Mouse (Mus musculus): ENCODE results near the gene Piwil1. TPM values are rescaled to one million over a fixed set of nuclear protein-coding genes. Genes with fewer than 3 reads are reported as not detected.
A peak's percentile ranks its signal among the peaks of the same experiment; 100 is the strongest.

The Piwil1 gene
- polyA plus RNA-seq, 1 experiment from 2014 or later = not detected

DNA sequence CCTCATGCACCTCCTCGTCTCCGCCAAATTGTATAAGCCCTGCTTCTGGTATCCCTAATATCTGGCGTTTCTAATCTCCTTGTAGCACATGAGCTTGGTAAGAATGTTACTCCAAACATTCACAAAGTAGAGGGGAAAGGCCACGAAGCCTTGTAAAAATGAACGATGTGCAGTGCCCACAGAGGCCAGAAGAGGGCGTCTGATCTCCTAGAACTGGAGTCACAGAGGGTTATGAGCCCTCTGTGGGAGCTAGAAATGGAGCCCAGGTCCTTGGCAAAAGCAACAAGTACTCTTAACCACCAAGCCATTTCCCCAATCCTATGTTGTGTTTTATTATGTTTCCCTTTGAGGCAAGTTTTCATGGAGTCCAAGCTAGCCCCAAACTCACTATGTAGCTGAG is 8.2 kb upstream of the Piwil1 start:
- DNase-seq = no peak
- no peak overlapping the region for H3K27ac ChIP-seq (ENCODE audit: low read depth)
- no peaks in the 10 kb centered on the region for H3K9me3 ChIP-seq (ENCODE audit: low read depth, low read length)
- H3K4me1 ChIP-seq (ENCODE audit: insufficient read depth) = no peaks in the 10 kb centered on the region
- no peaks in the 10 kb centered on the region for H3K27me3 ChIP-seq (ENCODE audit: insufficient read depth, low read length)
- TF ChIP-seq CTCF (IDR thresholded peaks at IDR 0.05; ENCODE audit: low read depth) = peak; percentile 16; the same call in 1 of the 2 replicates
- WGBS = 57% methylated on average over 6 of the region's 6 CpGs
- no peaks in the 10 kb centered on the region for H3K36me3 ChIP-seq (ENCODE audit: insufficient read depth)
- no peak overlapping the region for H3K4me3 ChIP-seq (ENCODE audit: low read depth, low read length)
- H3K9ac ChIP-seq = no peak overlapping the region
- no peak overlapping the region for H3K4me2 ChIP-seq
- ATAC-seq (ENCODE audit: insufficient read depth) = no peak

DNA sequence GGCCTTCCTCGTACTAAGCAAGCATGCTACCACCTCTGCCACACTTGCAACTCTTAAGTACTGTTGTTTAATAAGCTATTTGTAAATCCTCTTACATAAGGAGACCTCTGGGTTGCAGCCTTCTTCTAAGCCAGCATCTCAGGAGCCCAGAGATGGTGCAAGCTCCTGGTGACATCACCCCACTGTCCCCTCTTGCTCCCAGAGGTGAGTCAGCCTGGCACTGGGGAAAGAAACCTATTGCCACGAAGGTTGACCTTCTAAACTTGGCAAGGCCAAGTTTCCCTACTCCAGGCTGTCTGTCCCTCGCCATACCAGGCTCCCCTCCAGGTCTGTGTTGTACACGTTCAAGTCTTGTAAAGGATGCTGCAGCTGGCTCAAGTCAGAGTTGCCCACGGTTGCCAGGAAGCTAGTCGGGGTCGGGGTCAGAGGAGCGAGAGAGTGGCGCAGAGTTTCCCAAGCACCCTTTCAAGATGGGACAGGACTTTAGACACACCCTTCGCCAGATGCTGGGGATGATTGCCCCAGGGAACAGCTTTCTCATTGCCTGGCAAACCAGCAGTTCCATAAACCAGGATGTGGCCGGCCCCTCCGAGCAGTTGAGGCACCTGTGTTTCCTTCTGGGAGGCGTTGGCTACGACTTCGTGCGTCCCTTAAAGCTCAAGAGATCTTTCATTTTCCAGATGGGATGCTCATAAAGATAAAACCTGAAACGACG is 7.6 kb upstream of the Piwil1 start:
- Histone ChIP-seq H3K9me3 (ENCODE audit: low read depth, low read length) (no peaks in the 10 kb centered on the region), H3K27ac (ENCODE audit: low read depth) (no peak overlapping the region), H3K9ac (no peak overlapping the region), H3K36me3 (ENCODE audit: insufficient read depth) (no peaks in the 10 kb centered on the region), H3K4me1 (ENCODE audit: insufficient read depth) (no peaks in the 10 kb centered on the region), H3K4me3 (ENCODE audit: low read depth, low read length) (no peak overlapping the region), H3K4me2 (no peak overlapping the region), H3K27me3 (ENCODE audit: insufficient read depth, low read length) (no peaks in the 10 kb centered on the region)
- TF ChIP-seq CTCF (IDR thresholded peaks at IDR 0.05; ENCODE audit: low read depth) = no peak
- ATAC-seq (ENCODE audit: insufficient read depth) (no peak), DNase-seq (no peak)
- 67% methylated on average over 18 of the region's 18 CpGs for WGBS

- WGBS = 58% methylated on average over 10 of the region's 10 CpGs
- no peak for DNase-seq
- Histone ChIP-seq H3K9ac (no peak overlapping the region), H3K9me3 (ENCODE audit: low read depth, low read length) (no peaks in the 10 kb centered on the region), H3K4me2 (no peak overlapping the region), H3K27me3 (ENCODE audit: insufficient read depth, low read length) (no peaks in the 10 kb centered on the region), H3K27ac (ENCODE audit: low read depth) (no peak overlapping the region), H3K4me3 (ENCODE audit: low read depth, low read length) (no peak overlapping the region), H3K4me1 (ENCODE audit: insufficient read depth) (no peaks in the 10 kb centered on the region), H3K36me3 (ENCODE audit: insufficient read depth) (no peaks in the 10 kb centered on the region)
- no peak for ATAC-seq (ENCODE audit: insufficient read depth)
- no peak for TF ChIP-seq CTCF (IDR thresholded peaks at IDR 0.05; ENCODE audit: low read depth)
These were observed 5.5 kb upstream of the Piwil1 start for GRCm38 (mm10) chr5:128696824-128697223.

- no peak overlapping the region for H3K4me2 ChIP-seq
- no peak overlapping the region for H3K4me3 ChIP-seq (ENCODE audit: low read depth, low read length)
- WGBS = 46% methylated on average over 11 of the region's 11 CpGs
- no peaks in the 10 kb centered on the region for H3K4me1 ChIP-seq (ENCODE audit: insufficient read depth)
- peak; percentile 24 for DNase-seq
- no peak for ATAC-seq (ENCODE audit: insufficient read depth)
- no peak overlapping the region for H3K27ac ChIP-seq (ENCODE audit: low read depth)
- no peaks in the 10 kb centered on the region for H3K27me3 ChIP-seq (ENCODE audit: insufficient read depth, low read length)
- no peak for TF ChIP-seq CTCF (IDR thresholded peaks at IDR 0.05; ENCODE audit: low read depth)
- H3K9ac ChIP-seq = no peak overlapping the region
- no peaks in the 10 kb centered on the region for H3K36me3 ChIP-seq (ENCODE audit: insufficient read depth)
- H3K9me3 ChIP-seq (ENCODE audit: low read depth, low read length) = no peaks in the 10 kb centered on the region
These were observed 1.6 kb upstream of the Piwil1 start for GRCm38 (mm10) chr5:128700716-128701115.

DNA sequence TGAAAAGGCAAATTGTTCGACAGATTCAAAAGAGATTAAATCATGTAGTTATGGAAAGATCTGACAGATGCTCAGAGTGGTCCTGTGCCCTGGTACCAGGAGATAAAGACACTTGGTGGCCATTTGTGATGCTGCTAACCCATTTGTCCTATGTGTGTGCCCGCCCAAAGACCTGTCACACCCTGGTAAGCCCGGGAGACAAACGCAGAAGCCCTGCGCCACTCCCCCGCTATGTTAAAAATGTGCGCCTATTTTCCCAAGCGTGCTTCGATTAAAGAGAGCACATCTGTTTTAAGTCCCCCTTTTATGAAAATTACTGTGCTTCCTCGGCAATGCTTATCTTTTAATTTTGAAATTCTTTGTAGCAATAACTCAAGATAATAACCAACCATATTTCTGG is 1.4 kb downstream of the Piwil1 start:
- DNase-seq (peak; percentile 38), ATAC-seq (ENCODE audit: insufficient read depth) (0 out of 2 replicates have a peak, but pooled peaks have one; percentile 46)
- Histone ChIP-seq H3K9ac (no peak overlapping the region), H3K4me3 (ENCODE audit: low read depth, low read length) (no peak overlapping the region), H3K4me2 (peak overlapping the region; percentile 47; the same call in 1 of the 2 replicates), H3K27me3 (ENCODE audit: insufficient read depth, low read length) (no peaks in the 10 kb centered on the region), H3K27ac (ENCODE audit: low read depth) (no peak overlapping the region), H3K9me3 (ENCODE audit: low read depth, low read length) (peaks cover 3% of the 10 kb centered on the region; the same call in 1 of the 2 replicates), H3K36me3 (ENCODE audit: insufficient read depth) (no peaks in the 10 kb centered on the region), H3K4me1 (ENCODE audit: insufficient read depth) (no peaks in the 10 kb centered on the region)
- TF ChIP-seq CTCF (IDR thresholded peaks at IDR 0.05; ENCODE audit: low read depth) = no peak
- 22% methylated on average over 10 of the region's 10 CpGs for WGBS

DNA sequence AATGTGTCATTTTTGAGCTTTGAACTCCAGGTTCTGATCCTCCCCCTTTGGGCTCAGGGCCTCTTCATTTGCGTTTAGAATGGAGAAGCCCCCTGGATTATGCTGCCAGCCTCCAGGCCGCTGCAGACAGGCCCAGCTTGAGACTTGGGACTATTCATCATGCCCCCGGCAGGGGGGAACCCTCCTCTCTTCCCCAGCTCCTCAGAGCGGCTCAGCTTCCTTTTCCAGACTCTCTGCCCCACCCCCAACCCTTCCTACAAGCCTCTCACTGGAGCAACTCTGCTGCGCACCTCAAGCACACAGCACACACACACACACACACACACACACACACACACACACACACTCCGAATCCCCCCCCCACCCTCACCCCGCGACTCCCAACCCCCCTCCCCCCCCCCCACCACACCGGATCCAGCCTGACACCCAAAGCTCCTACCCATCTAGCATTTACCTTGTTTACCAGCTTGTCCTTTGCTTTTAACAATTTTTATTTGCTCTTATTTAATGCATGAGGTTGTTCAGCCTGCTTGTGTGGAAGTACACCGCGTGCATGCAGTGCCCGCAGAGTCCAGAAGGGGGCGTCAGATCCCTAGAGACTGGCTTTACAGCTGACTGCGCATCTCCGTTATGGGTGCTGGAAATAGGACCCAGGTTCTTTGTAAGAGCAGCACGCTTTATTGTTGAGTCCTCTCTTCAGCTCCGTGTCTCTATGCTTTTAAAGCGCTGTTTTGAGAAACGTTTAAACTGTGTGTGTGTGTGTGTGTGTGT is 2.0 kb downstream of the Piwil1 start:
- no peak overlapping the region for H3K9ac ChIP-seq
- ATAC-seq (ENCODE audit: insufficient read depth) = peak; percentile 86; the same call in 1 of the 2 replicates
- DNase-seq = peak; percentile 59

GRCm38 (mm10) chr5:128706467-128706866 is 4.1 kb downstream of the Piwil1 start:
- no peaks in the 10 kb centered on the region for H3K27me3 ChIP-seq (ENCODE audit: insufficient read depth, low read length)
- ATAC-seq (ENCODE audit: insufficient read depth) (no peak), DNase-seq (no peak)
- no peak for TF ChIP-seq CTCF (IDR thresholded peaks at IDR 0.05; ENCODE audit: low read depth)
- no peak overlapping the region for H3K4me2 ChIP-seq
- no peaks in the 10 kb centered on the region for H3K36me3 ChIP-seq (ENCODE audit: insufficient read depth)
- H3K4me3 ChIP-seq (ENCODE audit: low read depth, low read length) = no peak overlapping the region
- no peak overlapping the region for H3K9ac ChIP-seq
- H3K9me3 ChIP-seq (ENCODE audit: low read depth, low read length) = peaks cover 3% of the 10 kb centered on the region; the same call in 1 of the 2 replicates
- no peaks in the 10 kb centered on the region for H3K4me1 ChIP-seq (ENCODE audit: insufficient read depth)
- 94% methylated on average over 1 of the region's 1 CpGs for WGBS
- H3K27ac ChIP-seq (ENCODE audit: low read depth) = no peak overlapping the region

More for the DNA sequence above, 2.0 kb downstream of the Piwil1 start:
- peak; percentile 33; the same call in 1 of the 2 replicates for TF ChIP-seq CTCF (IDR thresholded peaks at IDR 0.05; ENCODE audit: low read depth)
- WGBS = 40% methylated on average over 16 of the region's 19 CpGs
- no peak overlapping the region for H3K27ac ChIP-seq (ENCODE audit: low read depth)
- H3K4me3 ChIP-seq (ENCODE audit: low read depth, low read length) = no peak overlapping the region
- H3K4me1 ChIP-seq (ENCODE audit: insufficient read depth) = no peaks in the 10 kb centered on the region
- no peaks in the 10 kb centered on the region for H3K36me3 ChIP-seq (ENCODE audit: insufficient read depth)
- peak overlapping the region; percentile 47; the same call in 1 of the 2 replicates for H3K4me2 ChIP-seq
- peaks cover 3% of the 10 kb centered on the region; the same call in 1 of the 2 replicates for H3K9me3 ChIP-seq (ENCODE audit: low read depth, low read length)
- H3K27me3 ChIP-seq (ENCODE audit: insufficient read depth, low read length) = no peaks in the 10 kb centered on the region
